Mouse (Mus musculus): ENCODE measurements at regions not wholly inside any gene's neighbourhood (a gene's known extent, or its start where the extent isn't known, plus 50 kb on each side); places are given as distances from the start of the nearest gene placed in this dataset.

DNA sequence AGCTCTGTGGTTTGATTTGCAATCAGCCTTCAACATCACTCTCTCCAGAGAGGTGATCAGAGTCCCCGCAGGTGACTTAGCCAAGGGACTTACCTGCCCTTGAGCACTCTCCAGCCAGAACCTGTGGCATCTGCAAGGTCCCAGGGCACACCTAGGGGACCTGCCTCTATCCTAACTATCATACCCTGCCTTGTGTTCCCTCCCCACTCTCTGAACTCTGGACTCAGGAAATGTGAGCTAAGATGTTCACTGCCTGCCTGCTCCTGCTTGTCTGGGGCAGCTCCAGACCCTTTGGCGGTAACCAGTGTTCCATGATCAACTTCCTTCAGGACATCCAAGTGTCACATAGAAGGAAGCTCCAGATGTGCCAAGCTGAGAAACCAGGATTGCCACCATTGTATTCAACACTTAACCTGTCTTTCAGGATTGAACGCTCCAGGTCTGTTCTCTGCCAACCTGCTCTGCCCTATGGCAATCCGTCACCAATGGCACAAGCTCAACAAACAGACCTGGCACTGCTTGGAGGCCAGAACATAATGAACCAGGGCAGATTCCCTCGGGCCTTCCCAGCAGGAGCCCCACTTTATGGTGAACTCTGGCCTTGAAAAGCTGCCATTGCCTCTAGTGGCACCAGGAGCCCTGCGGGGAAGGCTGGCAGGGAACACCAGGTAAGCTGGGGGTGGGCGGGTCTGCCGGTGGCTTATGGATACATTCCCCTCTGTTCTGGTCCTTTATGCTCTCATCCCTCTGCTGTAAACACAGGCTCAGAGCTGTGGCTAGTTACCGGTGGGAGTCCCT lies 223.2 kb downstream of the Tle3 start:
- no peaks in the 10 kb centered on the region for H3K36me3 ChIP-seq (ENCODE audit: control insufficient read depth, insufficient read depth, low read length)
- 64% methylated on average over 9 of the region's 9 CpGs for WGBS
- H3K4me3 ChIP-seq (ENCODE audit: low read depth, low read length) = no peak overlapping the region
- no peak overlapping the region for H3K27ac ChIP-seq (replicated peaks; ENCODE audit: low read depth, low read length)
- DNase-seq (ENCODE audit: low spot score) (no peak), ATAC-seq (ENCODE audit: low read depth) (no peak)
- H3K9me3 ChIP-seq (ENCODE audit: control insufficient read depth, low read length) = no peaks in the 10 kb centered on the region
- no peak overlapping the region for H3K9ac ChIP-seq (ENCODE audit: low read depth, low read length)
- H3K27me3 ChIP-seq (replicated peaks; ENCODE audit: control insufficient read depth, insufficient read depth, low read length) = no peaks in the 10 kb centered on the region
- H3K4me2 ChIP-seq (ENCODE audit: low read depth, low read length) = no peak overlapping the region
- peaks cover 18% of the 10 kb centered on the region for H3K4me1 ChIP-seq (ENCODE audit: control insufficient read depth, insufficient read depth, low read length)

DNA sequence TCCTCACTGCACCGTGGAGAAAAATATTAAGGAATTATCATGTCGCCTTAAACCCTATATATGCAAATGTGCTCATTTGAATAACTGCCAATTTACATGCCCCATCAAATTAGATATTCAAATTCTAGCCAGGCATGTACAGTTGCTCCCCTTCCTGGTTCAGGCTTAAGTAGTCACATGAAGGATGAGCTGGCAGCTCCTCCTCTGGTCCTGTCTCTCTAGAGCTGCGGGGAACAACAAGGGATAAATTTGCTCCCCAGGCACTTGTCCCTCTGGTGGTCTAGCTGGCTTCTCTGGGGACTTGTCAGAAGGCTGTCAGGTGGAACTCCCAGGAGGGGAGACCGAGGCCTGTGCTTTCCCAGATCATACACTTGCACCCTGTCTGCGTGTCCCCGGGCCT lies 221.8 kb downstream of the Tle3 start:
- H3K4me1 ChIP-seq (ENCODE audit: control insufficient read depth, insufficient read depth, low read length) = peaks cover 18% of the 10 kb centered on the region
- WGBS = 76% methylated on average over 6 of the region's 6 CpGs
- ATAC-seq (ENCODE audit: low read depth) = no peak
- no peak overlapping the region for H3K9ac ChIP-seq (ENCODE audit: low read depth, low read length)
- H3K9me3 ChIP-seq (ENCODE audit: control insufficient read depth, low read length) = no peaks in the 10 kb centered on the region
- no peaks in the 10 kb centered on the region for H3K36me3 ChIP-seq (ENCODE audit: control insufficient read depth, insufficient read depth, low read length)
- H3K27ac ChIP-seq (replicated peaks; ENCODE audit: low read depth, low read length) = no peak overlapping the region
- no peak overlapping the region for H3K4me2 ChIP-seq (ENCODE audit: low read depth, low read length)
- no peak for DNase-seq (ENCODE audit: low spot score)
- no peak overlapping the region for H3K4me3 ChIP-seq (ENCODE audit: low read depth, low read length)
- no peaks in the 10 kb centered on the region for H3K27me3 ChIP-seq (replicated peaks; ENCODE audit: control insufficient read depth, insufficient read depth, low read length)

DNA sequence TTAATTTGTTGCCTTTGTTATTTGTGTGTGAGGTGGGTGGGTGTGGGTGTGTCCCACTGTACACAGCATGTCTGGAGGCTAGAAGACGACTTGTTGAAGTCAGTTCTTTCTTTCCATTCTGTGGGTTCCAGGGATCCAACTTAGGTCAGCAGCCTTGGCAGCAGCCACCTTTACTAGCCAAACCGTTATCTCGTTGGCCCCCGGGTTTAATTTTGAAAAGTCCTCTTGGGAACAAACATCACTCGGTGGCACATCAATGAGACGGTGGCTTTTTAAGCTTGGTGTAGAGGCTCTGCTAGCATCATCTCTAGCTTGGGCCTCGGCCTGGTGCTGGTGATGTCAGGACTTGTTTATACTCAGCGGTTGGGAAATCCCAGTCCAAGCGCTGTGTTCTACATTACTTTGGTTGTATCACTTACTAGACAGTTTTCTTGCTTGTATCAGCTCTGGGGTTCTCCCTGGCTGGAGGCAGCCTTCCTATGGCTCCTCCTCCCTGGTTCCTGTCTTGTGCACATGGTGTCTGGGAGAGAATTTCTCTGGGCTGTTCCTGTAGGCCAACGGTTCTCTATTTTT lies 217.6 kb downstream of the Tle3 start:
- no peak overlapping the region for H3K27ac ChIP-seq (replicated peaks; ENCODE audit: low read depth, low read length)
- H3K4me3 ChIP-seq (ENCODE audit: low read depth, low read length) = no peak overlapping the region
- ATAC-seq (ENCODE audit: low read depth) (no peak), DNase-seq (ENCODE audit: low spot score) (no peak)
- H3K4me2 ChIP-seq (ENCODE audit: low read depth, low read length) = no peak overlapping the region
- H3K9me3 ChIP-seq (ENCODE audit: control insufficient read depth, low read length) = no peaks in the 10 kb centered on the region
- H3K4me1 ChIP-seq (ENCODE audit: control insufficient read depth, insufficient read depth, low read length) = 0 out of 2 replicates have a peak, but pooled peaks cover 4% of the 10 kb centered on the region
- H3K27me3 ChIP-seq (replicated peaks; ENCODE audit: control insufficient read depth, insufficient read depth, low read length) = no peaks in the 10 kb centered on the region
- no peaks in the 10 kb centered on the region for H3K36me3 ChIP-seq (ENCODE audit: control insufficient read depth, insufficient read depth, low read length)
- WGBS = 81% methylated on average over 10 of the region's 10 CpGs
- no peak overlapping the region for H3K9ac ChIP-seq (ENCODE audit: low read depth, low read length)

DNA sequence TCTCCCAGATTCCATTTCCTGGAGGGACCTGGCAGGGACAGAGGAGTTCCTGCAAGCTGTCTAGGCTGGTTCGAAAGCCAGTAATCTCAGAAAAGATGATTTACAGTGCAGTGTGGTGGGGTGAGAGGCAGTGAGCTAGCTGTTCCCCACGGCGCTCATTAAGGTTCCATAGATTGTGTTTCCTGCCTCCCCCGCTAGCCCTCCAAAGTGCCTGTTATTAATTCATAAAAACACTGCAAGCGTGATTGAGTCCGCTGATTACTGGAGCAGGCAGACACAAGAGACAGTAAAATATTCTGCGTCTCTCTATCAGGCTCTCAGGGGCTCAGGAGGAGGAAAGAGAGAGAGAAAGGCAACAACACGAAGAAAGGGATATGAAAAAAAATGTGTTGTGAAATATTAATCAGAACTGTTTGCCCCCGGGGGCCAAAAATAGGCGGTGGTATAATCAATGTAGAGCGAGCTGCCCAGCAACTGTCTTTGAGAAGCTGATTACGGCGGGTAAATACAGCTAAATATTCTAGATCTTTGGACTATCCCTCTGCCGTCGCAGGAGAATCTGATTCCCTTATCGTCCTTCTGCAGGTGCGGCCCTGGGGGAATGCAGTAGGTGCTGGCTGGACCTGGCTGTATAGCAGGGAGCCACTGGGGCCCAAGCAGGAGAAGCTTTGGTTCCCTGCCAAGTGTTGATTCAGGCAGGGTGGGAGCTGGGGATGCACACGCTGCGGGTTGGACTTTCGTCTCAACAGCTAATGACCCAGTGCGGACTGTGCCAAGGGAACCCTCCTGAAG lies 211.3 kb downstream of the Tle3 start:
- Histone ChIP-seq H3K4me2 (ENCODE audit: low read depth, low read length) (no peak overlapping the region), H3K36me3 (ENCODE audit: control insufficient read depth, insufficient read depth, low read length) (no peaks in the 10 kb centered on the region), H3K9me3 (ENCODE audit: control insufficient read depth, low read length) (no peaks in the 10 kb centered on the region), H3K27me3 (replicated peaks; ENCODE audit: control insufficient read depth, insufficient read depth, low read length) (no peaks in the 10 kb centered on the region), H3K4me3 (ENCODE audit: low read depth, low read length) (no peak overlapping the region), H3K4me1 (ENCODE audit: control insufficient read depth, insufficient read depth, low read length) (0 out of 2 replicates have a peak, but pooled peaks cover 13% of the 10 kb centered on the region), H3K9ac (ENCODE audit: low read depth, low read length) (no peak overlapping the region), H3K27ac (replicated peaks; ENCODE audit: low read depth, low read length) (no peak overlapping the region)
- ATAC-seq (ENCODE audit: low read depth) (0 out of 2 replicates have a peak, but pooled peaks have one; percentile 31), DNase-seq (ENCODE audit: low spot score) (peak; percentile 41)
- 52% methylated on average over 21 of the region's 21 CpGs for WGBS

DNA sequence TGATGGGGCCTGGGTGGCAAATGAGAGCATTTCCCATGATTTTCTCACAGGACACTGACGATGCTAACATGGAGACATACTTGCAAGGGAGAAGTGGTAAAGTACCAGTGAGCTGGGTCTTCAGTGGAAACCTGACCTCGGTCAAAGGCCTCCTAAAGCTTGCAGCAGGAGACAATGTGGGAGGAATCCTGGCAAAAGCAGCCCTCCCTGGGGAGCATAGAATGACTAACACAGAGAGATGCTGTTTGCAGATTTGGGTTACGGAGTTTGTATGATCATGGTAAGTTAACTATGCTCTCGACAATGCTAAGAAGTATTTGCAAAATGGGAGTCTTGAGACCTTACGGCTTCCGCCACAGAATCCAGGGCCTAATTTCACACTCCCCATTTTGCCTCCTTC lies 208.9 kb downstream of the Tle3 start:
- H3K27me3 ChIP-seq (replicated peaks; ENCODE audit: control insufficient read depth, insufficient read depth, low read length) = no peaks in the 10 kb centered on the region
- no peak overlapping the region for H3K27ac ChIP-seq (replicated peaks; ENCODE audit: low read depth, low read length)
- DNase-seq (ENCODE audit: low spot score) (no peak), ATAC-seq (ENCODE audit: low read depth) (no peak)
- H3K9me3 ChIP-seq (ENCODE audit: control insufficient read depth, low read length) = no peaks in the 10 kb centered on the region
- H3K4me3 ChIP-seq (ENCODE audit: low read depth, low read length) = no peak overlapping the region
- 70% methylated on average over 6 of the region's 6 CpGs for WGBS
- 0 out of 2 replicates have a peak, but pooled peaks cover 13% of the 10 kb centered on the region for H3K4me1 ChIP-seq (ENCODE audit: control insufficient read depth, insufficient read depth, low read length)
- no peaks in the 10 kb centered on the region for H3K36me3 ChIP-seq (ENCODE audit: control insufficient read depth, insufficient read depth, low read length)
- no peak overlapping the region for H3K9ac ChIP-seq (ENCODE audit: low read depth, low read length)
- no peak overlapping the region for H3K4me2 ChIP-seq (ENCODE audit: low read depth, low read length)

DNA sequence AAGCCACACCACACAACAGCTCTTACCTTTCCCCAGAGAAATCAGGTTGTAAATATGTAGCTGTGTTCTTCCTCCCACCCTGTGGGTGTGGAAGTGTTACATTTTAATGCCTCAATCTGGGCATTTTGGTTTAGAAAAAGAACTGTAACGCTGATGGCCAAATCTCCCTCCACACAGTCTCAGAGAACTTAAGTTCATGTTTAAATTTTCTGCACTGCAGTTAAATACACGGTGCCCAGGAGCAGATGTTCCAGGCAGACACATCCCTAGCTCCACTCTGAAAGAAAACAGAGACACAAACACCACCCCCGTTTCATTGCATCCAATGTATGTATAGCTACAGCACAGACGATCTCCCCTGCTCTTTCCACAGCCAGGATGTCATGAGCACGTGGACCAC lies 206.1 kb downstream of the Tle3 start:
- WGBS = 54% methylated on average over 5 of the region's 5 CpGs
- no peak for ATAC-seq (ENCODE audit: low read depth)
- DNase-seq (ENCODE audit: low spot score) = no peak
- peaks cover 9% of the 10 kb centered on the region; the same call in 1 of the 2 replicates for H3K4me1 ChIP-seq (ENCODE audit: control insufficient read depth, insufficient read depth, low read length)
- no peaks in the 10 kb centered on the region for H3K36me3 ChIP-seq (ENCODE audit: control insufficient read depth, insufficient read depth, low read length)
- H3K27ac ChIP-seq (replicated peaks; ENCODE audit: low read depth, low read length) = no peak overlapping the region
- no peak overlapping the region for H3K9ac ChIP-seq (ENCODE audit: low read depth, low read length)
- no peak overlapping the region for H3K4me3 ChIP-seq (ENCODE audit: low read depth, low read length)
- no peaks in the 10 kb centered on the region for H3K27me3 ChIP-seq (replicated peaks; ENCODE audit: control insufficient read depth, insufficient read depth, low read length)
- H3K4me2 ChIP-seq (ENCODE audit: low read depth, low read length) = no peak overlapping the region
- no peaks in the 10 kb centered on the region for H3K9me3 ChIP-seq (ENCODE audit: control insufficient read depth, low read length)

DNA sequence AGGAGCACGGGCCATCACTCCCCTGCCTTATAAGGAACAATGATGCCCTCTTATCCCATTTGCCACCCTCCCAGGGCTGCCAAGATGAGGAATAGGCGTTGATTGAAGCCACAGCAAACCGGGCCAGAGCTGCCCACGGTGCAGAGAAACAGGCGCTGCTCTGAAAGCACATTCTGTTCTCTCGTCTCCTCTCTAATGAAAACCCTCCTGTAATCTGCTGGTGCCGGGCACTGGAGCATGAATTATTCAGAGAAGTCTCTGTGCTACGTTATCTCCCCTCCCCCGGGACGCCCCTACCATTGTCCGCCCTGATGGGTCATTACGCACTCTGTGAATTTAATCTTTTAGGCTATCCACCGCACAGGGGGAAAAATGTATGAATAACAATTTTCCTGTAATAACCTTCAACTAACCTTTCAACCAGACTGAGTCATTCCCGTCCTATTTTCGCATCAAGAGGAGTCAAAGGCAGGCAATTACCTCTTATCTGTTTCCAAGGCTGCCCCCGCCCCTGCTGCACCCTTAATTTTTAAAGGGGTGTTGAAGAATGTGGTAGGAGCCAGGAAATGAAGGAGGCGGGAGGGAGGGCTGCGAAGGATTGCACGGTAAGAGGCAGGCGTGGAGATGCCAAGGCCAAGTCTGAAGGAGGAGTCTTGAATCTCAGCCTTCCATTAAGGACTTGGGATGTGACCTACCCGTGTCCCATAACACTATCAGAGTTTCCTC lies 201.6 kb downstream of the Tle3 start:
- H3K27ac ChIP-seq (replicated peaks; ENCODE audit: low read depth, low read length) = no peak overlapping the region
- 34% methylated on average over 21 of the region's 21 CpGs for WGBS
- DNase-seq (ENCODE audit: low spot score) = peak; percentile 39

DNA sequence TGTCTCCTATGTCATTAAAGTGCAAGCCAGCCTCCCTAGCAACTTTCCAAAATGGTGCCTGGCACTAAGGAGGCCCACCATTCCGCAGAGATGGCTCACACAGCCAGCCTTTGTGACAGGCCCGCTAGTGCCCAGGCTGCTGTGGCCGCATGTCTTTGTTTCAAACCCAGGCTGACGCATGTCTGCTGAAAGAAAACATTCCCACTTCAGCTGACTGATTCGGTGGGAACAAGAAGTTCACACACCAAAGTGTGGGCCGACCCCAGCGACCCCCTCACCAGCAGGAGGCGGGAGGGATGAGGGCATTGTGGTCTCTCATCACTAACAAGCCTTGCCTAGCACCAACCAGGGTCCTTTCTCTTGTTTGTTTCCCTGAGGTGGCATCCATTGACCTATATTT lies 190.9 kb downstream of the Tle3 start:
- 60% methylated on average over 8 of the region's 8 CpGs for WGBS
- Histone ChIP-seq H3K36me3 (ENCODE audit: control insufficient read depth, insufficient read depth, low read length) (no peaks in the 10 kb centered on the region), H3K4me2 (ENCODE audit: low read depth, low read length) (no peak overlapping the region), H3K27me3 (replicated peaks; ENCODE audit: control insufficient read depth, insufficient read depth, low read length) (no peaks in the 10 kb centered on the region), H3K9ac (ENCODE audit: low read depth, low read length) (no peak overlapping the region), H3K4me3 (ENCODE audit: low read depth, low read length) (no peak overlapping the region), H3K4me1 (ENCODE audit: control insufficient read depth, insufficient read depth, low read length) (no peaks in the 10 kb centered on the region), H3K9me3 (ENCODE audit: control insufficient read depth, low read length) (peaks cover 6% of the 10 kb centered on the region; the same call in 1 of the 2 replicates), H3K27ac (replicated peaks; ENCODE audit: low read depth, low read length) (no peak overlapping the region)
- no peak for ATAC-seq (ENCODE audit: low read depth)
- DNase-seq (ENCODE audit: low spot score) = no peak

More for the DNA sequence above, 201.6 kb downstream of the Tle3 start:
- Histone ChIP-seq H3K36me3 (ENCODE audit: control insufficient read depth, insufficient read depth, low read length) (no peaks in the 10 kb centered on the region), H3K9ac (ENCODE audit: low read depth, low read length) (no peak overlapping the region), H3K4me1 (ENCODE audit: control insufficient read depth, insufficient read depth, low read length) (peaks cover 5% of the 10 kb centered on the region; the same call in 1 of the 2 replicates), H3K27me3 (replicated peaks; ENCODE audit: control insufficient read depth, insufficient read depth, low read length) (no peaks in the 10 kb centered on the region), H3K9me3 (ENCODE audit: control insufficient read depth, low read length) (no peaks in the 10 kb centered on the region), H3K4me3 (ENCODE audit: low read depth, low read length) (no peak overlapping the region), H3K4me2 (ENCODE audit: low read depth, low read length) (no peak overlapping the region)
- ATAC-seq (ENCODE audit: low read depth) = 0 out of 2 replicates have a peak, but pooled peaks have one; percentile 26
